Mouse (Mus musculus) T-cell, adult 2 months (primary cell): Measurements from ENCODE around the gene Pramef25.
A peak's percentile ranks its signal among the peaks of the same experiment; 100 is the strongest.
"Not testable (repeated sequence)": the region's sequence is repeated elsewhere in the genome, so short reads cannot be mapped to it uniquely, and the experiment has no call there.

Experiments
- DNase-seq: peaks from one replicate; pipeline ENCODE4 v3.0.0; 2022; ENCODE audit warnings: low spot score

The Pramef25 gene

DNA sequence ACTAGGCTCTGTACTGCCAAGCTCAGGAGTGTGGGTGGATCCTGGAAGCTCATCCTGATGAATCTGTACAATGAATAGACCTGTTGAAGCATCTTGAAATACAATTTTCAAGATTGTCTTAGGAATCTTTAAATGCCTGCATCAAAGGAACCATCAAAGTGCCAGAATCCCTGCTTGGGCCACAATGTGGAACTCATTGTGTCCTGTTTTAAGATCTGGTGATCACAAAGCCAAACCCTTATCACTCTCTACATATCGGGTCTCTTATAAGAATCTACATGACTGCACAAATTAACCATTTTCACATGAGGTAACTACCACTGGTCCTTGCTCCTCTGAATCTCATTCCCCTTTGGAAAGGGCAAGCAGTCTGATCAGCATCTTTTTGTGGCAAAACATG lies at the start of gene Pramef25:
TSS of gene Pramef25 (minus strand) at position 101 of the 400 bp plus-strand sequence.
- not testable (repeated sequence) for DNase-seq

DNA sequence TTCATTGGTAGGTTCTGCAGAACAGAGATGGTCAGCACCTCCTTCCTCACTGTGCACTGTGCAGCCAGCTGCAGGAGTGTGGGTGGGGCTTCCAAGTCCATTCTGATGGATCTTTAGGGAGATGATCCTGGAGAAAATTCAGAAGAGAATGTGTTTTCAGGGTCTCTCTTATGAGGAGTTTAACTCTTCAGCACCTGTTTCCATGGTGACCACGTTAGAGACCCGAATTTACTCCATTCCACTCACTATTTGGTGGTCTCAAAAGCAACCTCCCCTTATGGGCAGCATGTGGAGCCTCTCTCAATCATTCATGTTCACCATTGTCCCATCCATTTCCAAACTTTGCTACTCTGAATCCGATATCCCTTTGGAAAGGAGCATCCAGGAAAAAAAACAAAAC lies 43.5 kb upstream of the Pramef25 start, which contains the start of gene Pramef17:
TSS of gene Pramef17 (minus strand) at position 101 of the 400 bp plus-strand sequence.
- not testable (repeated sequence) for DNase-seq

DNA sequence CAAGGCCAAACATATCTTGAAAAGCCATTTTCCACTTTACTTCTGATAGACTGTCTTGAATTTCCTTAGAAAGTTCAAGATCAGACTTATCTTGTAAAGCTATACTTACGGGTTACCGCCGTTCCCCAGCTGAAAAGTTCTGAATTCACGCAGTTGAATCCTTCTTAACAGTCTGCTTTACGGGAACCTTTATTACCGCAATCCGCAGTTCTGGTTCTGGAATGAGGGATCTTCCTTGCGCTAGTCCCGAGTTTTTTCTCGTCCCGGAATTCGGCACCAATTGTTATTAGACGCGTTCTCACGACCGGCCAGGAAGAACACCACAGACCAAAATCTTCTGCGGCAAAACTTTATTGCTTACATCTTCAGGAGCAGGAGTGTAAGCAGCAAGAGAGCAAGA lies 37.3 kb upstream of the Pramef25 start:
- peak; percentile 40 for DNase-seq

DNA sequence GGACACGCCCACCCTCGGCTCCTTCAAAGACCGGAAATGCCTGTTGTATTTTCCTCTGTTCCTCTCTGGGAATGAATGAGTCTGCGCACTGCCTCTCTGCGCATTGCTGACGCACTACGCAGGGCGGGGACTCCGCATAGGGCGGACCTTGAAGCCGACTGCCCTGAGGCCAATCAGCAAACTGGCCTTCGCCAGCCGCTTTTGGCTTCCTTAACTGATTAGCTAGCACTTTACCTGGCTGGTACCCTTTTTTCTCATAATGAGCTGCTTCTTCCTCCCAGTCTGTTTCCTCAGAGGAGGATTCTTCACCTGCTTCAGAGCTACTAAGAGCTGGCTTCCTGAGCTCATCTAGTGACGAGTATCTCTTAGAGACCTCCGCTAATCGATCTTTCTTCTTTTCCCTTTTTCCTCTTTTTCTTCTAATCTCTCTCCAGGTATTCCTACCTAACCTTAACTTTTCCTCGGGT lies 36.7 kb upstream of the Pramef25 start:
- DNase-seq = peak; percentile 39

DNA sequence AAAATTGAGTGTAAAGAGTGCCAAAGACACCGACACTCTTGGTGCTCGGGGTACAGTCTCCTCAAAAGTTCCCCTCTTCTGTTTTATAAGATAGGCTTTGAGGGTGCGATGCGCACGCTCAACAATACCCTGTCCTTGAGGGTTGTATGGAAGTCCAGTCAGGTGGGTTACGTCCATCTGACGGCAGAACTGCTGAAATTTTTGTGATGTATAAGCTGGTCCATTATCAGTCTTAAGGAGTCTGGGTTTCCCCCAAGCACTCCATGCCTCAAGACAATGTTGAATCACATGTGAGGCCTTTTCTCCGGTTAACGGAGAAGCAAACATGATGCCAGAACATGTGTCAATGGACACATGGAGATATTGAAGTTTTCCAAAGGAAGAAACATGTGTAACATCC lies 34.9 kb upstream of the Pramef25 start:
- peak; percentile 19 for DNase-seq

DNA sequence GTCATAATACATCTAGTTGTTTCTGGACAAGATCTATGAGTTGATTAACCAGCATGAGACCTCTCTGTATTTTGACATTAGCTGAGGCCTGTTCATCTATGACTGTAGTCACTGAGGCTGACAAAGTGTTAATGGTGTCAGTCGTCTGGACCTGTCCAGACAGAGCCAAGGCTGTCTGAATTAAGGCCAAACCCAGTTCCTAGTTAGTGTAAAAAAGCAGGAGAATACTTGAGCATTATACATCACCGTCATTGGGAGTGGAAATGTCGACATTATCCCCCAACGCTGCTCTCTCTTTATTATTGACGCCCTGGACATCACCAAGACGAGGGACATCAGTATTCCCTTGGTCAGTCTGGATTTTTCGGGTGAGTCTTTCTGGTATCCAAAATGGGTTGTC lies 34.3 kb upstream of the Pramef25 start:
- DNase-seq = peak; percentile 13

DNA sequence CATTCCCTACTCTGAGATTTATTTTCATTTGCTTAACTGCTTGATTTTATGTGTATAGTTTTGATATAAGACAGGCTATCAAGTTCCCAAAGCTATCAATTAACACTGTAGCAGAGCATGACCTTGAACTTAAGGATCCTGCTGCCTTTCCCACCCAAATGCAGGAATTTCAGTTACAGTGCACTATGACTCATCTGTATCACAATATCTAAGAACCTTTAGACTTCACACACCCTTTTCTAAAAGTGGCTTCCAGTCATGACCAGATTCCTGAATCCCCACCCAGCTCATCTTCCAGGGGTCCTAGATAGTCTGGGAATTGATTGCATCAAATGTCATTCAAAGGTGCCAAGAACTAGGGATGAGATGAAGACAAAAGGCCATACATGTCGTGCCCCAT lies 32.6 kb upstream of the Pramef25 start:
- not testable (repeated sequence) for DNase-seq

DNA sequence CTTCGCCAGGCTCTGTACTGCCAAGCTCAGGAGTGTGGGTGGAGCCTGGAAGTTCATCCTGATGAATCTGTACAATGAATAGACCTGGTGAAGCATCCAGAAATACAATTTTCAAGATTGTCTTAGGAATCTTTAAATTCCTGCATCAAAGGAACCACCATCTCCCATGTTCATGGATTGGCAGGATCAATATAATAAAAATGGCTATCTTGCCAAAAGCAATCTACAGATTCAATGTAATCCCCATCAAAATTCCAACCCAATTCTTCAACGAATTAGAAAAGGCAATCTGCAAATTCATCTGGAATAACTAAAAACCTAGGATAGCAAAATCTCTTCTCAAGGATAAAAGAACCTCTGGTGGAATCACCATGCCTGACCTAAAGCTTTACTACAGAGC lies 16.0 kb upstream of the Pramef25 start, which contains the start of gene Gm13101:
TSS of gene Gm13101 (minus strand) at position 101 of the 400 bp plus-strand sequence.
- not testable (repeated sequence) for DNase-seq

DNA sequence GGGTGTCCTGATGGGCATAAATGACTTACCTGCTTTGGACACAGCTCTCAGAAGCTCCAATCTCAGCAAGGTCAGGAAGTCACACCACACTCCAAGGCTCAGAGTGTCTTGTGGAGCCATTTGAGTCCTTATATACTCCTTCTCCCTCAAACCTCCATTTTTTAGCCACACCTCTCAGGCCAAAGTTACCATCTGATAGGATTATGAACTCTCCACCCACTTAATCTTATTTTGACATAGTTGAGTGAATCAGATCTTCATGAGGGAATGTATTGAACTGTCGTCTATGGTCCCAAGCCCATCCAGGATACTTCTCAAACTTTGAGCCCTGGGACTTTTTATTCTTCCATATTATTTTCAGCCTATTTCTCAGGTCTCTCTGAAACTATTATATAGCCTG lies 50.5 kb downstream of the Pramef25 start, which contains the start of gene Pramef6:
TSS of gene Pramef6 (minus strand) at position 101 of the 400 bp plus-strand sequence.
- DNase-seq = not testable (repeated sequence)
